Mouse (Mus musculus) hindbrain, embryonic 10.5 days (tissue): ENCODE measurements around the gene Gm11214. TPM values are rescaled to one million over a fixed set of nuclear protein-coding genes. Genes with fewer than 3 reads are reported as not detected.

Experiments used
- DNase-seq: peaks from one replicate; pipeline ENCODE4 v3.0.0-alpha.2; 2017; ENCODE audit warnings: low spot score
- H3K27ac ChIP-seq: fragments of 300-500 bp; sonication (generic); 2 replicates; pipeline ENCODE4 v1.5.1; 2016; ENCODE audit warnings: mild to moderate bottlenecking, moderate library complexity
- H3K27me3 ChIP-seq: fragments of 300-500 bp; sonication (generic); 2 replicates; pipeline ENCODE4 v1.6.1; 2016; ENCODE audit warnings: mild to moderate bottlenecking; ENCODE audit not compliant: poor library complexity, insufficient read depth, severe bottlenecking
- H3K36me3 ChIP-seq: fragments of 300-500 bp; sonication (generic); 2 replicates; pipeline ENCODE4 v1.6.1; 2016; ENCODE audit warnings: mild to moderate bottlenecking, moderate library complexity
- H3K4me1 ChIP-seq: fragments of 300-500 bp; sonication (generic); replicated peaks from 2 replicates; pipeline ENCODE4 v1.6.1; 2016; ENCODE audit warnings: mild to moderate bottlenecking
- H3K4me3 ChIP-seq: fragments of 300-500 bp; sonication (generic); 2 replicates; pipeline ENCODE4 v1.5.1; 2016; ENCODE audit warnings: mild to moderate bottlenecking, moderate library complexity
- H3K9me3 ChIP-seq: fragments of 300-500 bp; sonication (generic); 2 replicates; pipeline ENCODE4 v1.6.1; 2016; ENCODE audit warnings: mild to moderate bottlenecking, moderate library complexity
- WGBS: fragments of 180-500 bp; shearing (Covaris S2); methylation state at CpG from one replicate; pipeline ENCODE4 v1.1.7; 2016; 5-methylcytosine and 5-hydroxymethylcytosine counted together
- polyA plus RNA-seq: library from polyadenylated mRNA; unstranded; fragments of >200 nt; fragmentation: Nextera tagmentation; extraction: Ambion mirVana; gene quantifications from 2 replicates; pipeline ENCODE4 v1.2.1, GENCODE M21; 2016

Gm11214 gene
- polyA plus RNA-seq, 1 experiment from 2014 or later: not detected

- Histone ChIP-seq H3K36me3 (no peaks in the 10 kb centered on the region), H3K27ac (no peak overlapping the region), H3K4me3 (no peak overlapping the region), H3K4me1 (no peaks in the 10 kb centered on the region), H3K27me3 (no peaks in the 10 kb centered on the region), H3K9me3 (no peaks in the 10 kb centered on the region)
- no peak for DNase-seq
- WGBS: 94% methylated on average over 10 of the region's 10 CpGs
Measured at GRCm38 (mm10) chr4:63684412-63685252, 21.5 kb upstream of the Gm11214 start.

GRCm38 (mm10) chr4:63683716-63684115 is 20.5 kb upstream of the Gm11214 start:
- Histone ChIP-seq H3K4me1 (no peaks in the 10 kb centered on the region), H3K27me3 (no peaks in the 10 kb centered on the region), H3K27ac (no peak overlapping the region), H3K9me3 (no peaks in the 10 kb centered on the region), H3K4me3 (no peak overlapping the region), H3K36me3 (no peaks in the 10 kb centered on the region)
- no peak for DNase-seq
- 92% methylated on average over 6 of the region's 6 CpGs for WGBS

GRCm38 (mm10) chr4:63683056-63683455 is 19.9 kb upstream of the Gm11214 start:
- Histone ChIP-seq H3K36me3 (no peaks in the 10 kb centered on the region), H3K27me3 (no peaks in the 10 kb centered on the region), H3K9me3 (no peaks in the 10 kb centered on the region), H3K4me1 (no peaks in the 10 kb centered on the region), H3K4me3 (no peak overlapping the region), H3K27ac (no peak overlapping the region)
- WGBS: 84% methylated on average over 11 of the region's 11 CpGs
- no peak for DNase-seq

- no peaks in the 10 kb centered on the region for H3K27me3 ChIP-seq
- WGBS: 82% methylated on average over 2 of the region's 2 CpGs
Measured at GRCm38 (mm10) chr4:63682441-63682840, 19.3 kb upstream of the Gm11214 start.

GRCm38 (mm10) chr4:63681557-63681956 is 18.4 kb upstream of the Gm11214 start:
- DNase-seq: no peak
- H3K27me3 ChIP-seq: no peaks in the 10 kb centered on the region
- no peaks in the 10 kb centered on the region for H3K9me3 ChIP-seq
- WGBS: 92% methylated on average over 3 of the region's 3 CpGs
- no peaks in the 10 kb centered on the region for H3K36me3 ChIP-seq
- no peak overlapping the region for H3K27ac ChIP-seq
- no peaks in the 10 kb centered on the region for H3K4me1 ChIP-seq
- no peak overlapping the region for H3K4me3 ChIP-seq

More at GRCm38 (mm10) chr4:63682441-63682840, 19.3 kb upstream of the Gm11214 start:
- Histone ChIP-seq H3K4me3 (no peak overlapping the region), H3K4me1 (no peaks in the 10 kb centered on the region), H3K9me3 (no peaks in the 10 kb centered on the region), H3K36me3 (no peaks in the 10 kb centered on the region), H3K27ac (no peak overlapping the region)
- DNase-seq: no peak

GRCm38 (mm10) chr4:63675128-63675527 is 11.9 kb upstream of the Gm11214 start:
- Histone ChIP-seq H3K4me1 (no peaks in the 10 kb centered on the region), H3K9me3 (no peaks in the 10 kb centered on the region), H3K36me3 (no peaks in the 10 kb centered on the region), H3K4me3 (no peak overlapping the region), H3K27ac (no peak overlapping the region), H3K27me3 (no peaks in the 10 kb centered on the region; the same call in 1 of the 2 replicates)
- 70% methylated on average over 2 of the region's 2 CpGs for WGBS
- DNase-seq: no peak

GRCm38 (mm10) chr4:63668255-63668654 is 5.1 kb upstream of the Gm11214 start:
- DNase-seq: no peak
- no peaks in the 10 kb centered on the region for H3K9me3 ChIP-seq
- H3K27me3 ChIP-seq: peaks cover 3% of the 10 kb centered on the region; the same call in 1 of the 2 replicates
- H3K4me1 ChIP-seq: no peaks in the 10 kb centered on the region
- no peak overlapping the region for H3K27ac ChIP-seq
- H3K36me3 ChIP-seq: no peaks in the 10 kb centered on the region
- no peak overlapping the region for H3K4me3 ChIP-seq
- 75% methylated on average over 4 of the region's 4 CpGs for WGBS

GRCm38 (mm10) chr4:63665738-63666137 is 2.6 kb upstream of the Gm11214 start:
- no peak overlapping the region for H3K4me3 ChIP-seq
- H3K9me3 ChIP-seq: no peaks in the 10 kb centered on the region
- H3K27me3 ChIP-seq: peaks cover 3% of the 10 kb centered on the region; the same call in 1 of the 2 replicates
- no peaks in the 10 kb centered on the region for H3K36me3 ChIP-seq
- no peak for DNase-seq
- 71% methylated on average over 7 of the region's 7 CpGs for WGBS
- no peak overlapping the region for H3K27ac ChIP-seq
- 0 out of 2 replicates have a peak, but pooled peaks cover 4% of the 10 kb centered on the region for H3K4me1 ChIP-seq

GRCm38 (mm10) chr4:63661857-63662256 is 1.3 kb downstream of the Gm11214 start:
- WGBS: 61% methylated on average over 1 of the region's 1 CpGs
- peaks cover 9% of the 10 kb centered on the region; the same call in 1 of the 2 replicates for H3K27me3 ChIP-seq
- H3K27ac ChIP-seq: no peak overlapping the region
- DNase-seq: no peak
- H3K4me3 ChIP-seq: no peak overlapping the region
- no peaks in the 10 kb centered on the region for H3K36me3 ChIP-seq
- H3K9me3 ChIP-seq: no peaks in the 10 kb centered on the region
- H3K4me1 ChIP-seq: 0 out of 2 replicates have a peak, but pooled peaks cover 4% of the 10 kb centered on the region

GRCm38 (mm10) chr4:63661426-63661825 is 1.8 kb downstream of the Gm11214 start:
- no peak overlapping the region for H3K4me3 ChIP-seq
- H3K9me3 ChIP-seq: no peaks in the 10 kb centered on the region
- peaks cover 9% of the 10 kb centered on the region; the same call in 1 of the 2 replicates for H3K27me3 ChIP-seq
- DNase-seq: no peak
- WGBS: 46% methylated on average over 1 of the region's 1 CpGs
- H3K27ac ChIP-seq: no peak overlapping the region
- H3K4me1 ChIP-seq: 0 out of 2 replicates have a peak, but pooled peaks cover 4% of the 10 kb centered on the region
- H3K36me3 ChIP-seq: no peaks in the 10 kb centered on the region

- H3K4me3 ChIP-seq: no peak overlapping the region
- H3K27ac ChIP-seq: no peak overlapping the region
- 0 out of 2 replicates have a peak, but pooled peaks cover 4% of the 10 kb centered on the region for H3K4me1 ChIP-seq
- H3K27me3 ChIP-seq: peaks cover 9% of the 10 kb centered on the region; the same call in 1 of the 2 replicates
- H3K36me3 ChIP-seq: no peaks in the 10 kb centered on the region
- no peaks in the 10 kb centered on the region for H3K9me3 ChIP-seq
- no peak for DNase-seq
- 89% methylated on average over 1 of the region's 1 CpGs for WGBS
Measured at GRCm38 (mm10) chr4:63659775-63660174, 3.4 kb downstream of the Gm11214 start.

- H3K27ac ChIP-seq: no peak overlapping the region
- H3K9me3 ChIP-seq: no peaks in the 10 kb centered on the region
- H3K27me3 ChIP-seq: peaks cover 9% of the 10 kb centered on the region; the same call in 1 of the 2 replicates
- no peaks in the 10 kb centered on the region for H3K36me3 ChIP-seq
- DNase-seq: no peak
- WGBS: 47% methylated on average over 4 of the region's 4 CpGs
- 0 out of 2 replicates have a peak, but pooled peaks cover 4% of the 10 kb centered on the region for H3K4me1 ChIP-seq
- no peak overlapping the region for H3K4me3 ChIP-seq
Measured at GRCm38 (mm10) chr4:63659086-63659485, 4.1 kb downstream of the Gm11214 start.

GRCm38 (mm10) chr4:63654381-63654780 is 8.8 kb downstream of the Gm11214 start:
- 89% methylated on average over 1 of the region's 1 CpGs for WGBS
- no peaks in the 10 kb centered on the region for H3K36me3 ChIP-seq
- DNase-seq: no peak
- no peak overlapping the region for H3K27ac ChIP-seq
- H3K27me3 ChIP-seq: no peaks in the 10 kb centered on the region
- no peak overlapping the region for H3K4me3 ChIP-seq
- H3K9me3 ChIP-seq: no peaks in the 10 kb centered on the region
- no peaks in the 10 kb centered on the region for H3K4me1 ChIP-seq
